Mouse (Mus musculus): ENCODE results near the gene Stox2.

- TF ChIP-seq CTCF (IDR thresholded peaks at IDR 0.05) (no peak), EP300 (IDR thresholded peaks at IDR 0.05) (no peak)
Observed at GRCm38 (mm10) chr8:47380725-47381124, 65.4 kb downstream of the Stox2 start.

Measured in lung, postnatal 0 days (tissue).